Mouse (Mus musculus) intestine, embryonic 14.5 days (tissue): ENCODE data around the gene Zc3hav1. TPM values are rescaled to one million over a fixed set of nuclear protein-coding genes. Genes with fewer than 3 reads are reported as not detected.

Source experiments
- ATAC-seq: fragments of 200-750 bp; cut with Nextera tagmentation; replicated peaks from 2 replicates; pipeline ENCODE4 v1.8.0; 2017; ENCODE audit warnings: low read depth, moderate number of reproducible peaks, moderate TSS enrichment, moderate library complexity; ENCODE audit not compliant: low FRiP score, low TSS enrichment
- DNase-seq: peaks from one replicate; pipeline ENCODE4 v3.0.0-alpha.2; 2018; ENCODE audit warnings: low spot score
- H3K27ac ChIP-seq: fragments of 300-500 bp; sonication (generic); 2 replicates; pipeline ENCODE4 v1.5.1; 2014; ENCODE audit warnings: low read depth, mild to moderate bottlenecking, control low read depth
- H3K27me3 ChIP-seq: fragments of 300-500 bp; sonication (generic); replicated peaks from 2 replicates; pipeline ENCODE4 v1.6.1; 2014; ENCODE audit warnings: low read length, control low read depth; ENCODE audit not compliant: control insufficient read depth, insufficient read depth
- H3K36me3 ChIP-seq: fragments of 300-500 bp; sonication (generic); 2 replicates; pipeline ENCODE4 v1.6.1; 2014; ENCODE audit warnings: low read length, control low read depth; ENCODE audit not compliant: control insufficient read depth, insufficient read depth
- H3K4me1 ChIP-seq: fragments of 300-500 bp; sonication (generic); replicated peaks from 2 replicates; pipeline ENCODE4 v1.6.1; 2014; ENCODE audit warnings: low read length, control low read depth, mixed read lengths; ENCODE audit not compliant: control insufficient read depth, insufficient read depth
- H3K4me2 ChIP-seq: fragments of 300-500 bp; sonication (generic); 2 replicates; pipeline ENCODE4 v1.6.1; 2014; ENCODE audit warnings: low read length
- H3K4me3 ChIP-seq: fragments of 300-500 bp; sonication (generic); 2 replicates; pipeline ENCODE4 v1.5.1; 2014; ENCODE audit warnings: low read depth, low read length, control low read depth, mixed read lengths
- H3K9ac ChIP-seq: fragments of 300-500 bp; sonication (generic); 2 replicates; pipeline ENCODE4 v1.6.1; 2014; ENCODE audit warnings: mild to moderate bottlenecking, low read length
- H3K9me3 ChIP-seq: fragments of 300-500 bp; sonication (generic); 2 replicates; pipeline ENCODE4 v1.6.1; 2016; ENCODE audit warnings: low read length, control low read depth; ENCODE audit not compliant: control insufficient read depth
- WGBS: fragments of 180-500 bp; shearing (Covaris S2); extraction: QIAGEN DNeasy Blood & Tissue Kit; methylation state at CpG from one replicate; pipeline ENCODE4 v1.1.7; 2014; 5-methylcytosine and 5-hydroxymethylcytosine counted together
- polyA plus RNA-seq: library from polyadenylated mRNA; unstranded; fragments of >200 nt; fragmentation: Nextera tagmentation; extraction: Ambion mirVana; gene quantifications from 2 replicates; pipeline ENCODE4 v1.2.1, GENCODE M21; 2014

Gene Zc3hav1
- polyA plus RNA-seq = 9.2 and 10.2 TPM in 2 replicates

- H3K4me3 ChIP-seq = peak within 1 kb of the TSS; percentile 74
- H3K9me3 ChIP-seq = no peaks in the 10 kb centered on the region
- peaks cover 58% of the 10 kb centered on the region for H3K27me3 ChIP-seq
- peak; percentile 88 for ATAC-seq
- peak within 1 kb of the TSS; percentile 48 for H3K9ac ChIP-seq
- H3K4me2 ChIP-seq = peak within 1 kb of the TSS; percentile 68
- peak; percentile 89 for DNase-seq
- no peaks in the 10 kb centered on the region for H3K36me3 ChIP-seq
- 0 out of 2 replicates have a peak within 1 kb of the TSS, but pooled peaks have one; percentile 38 for H3K27ac ChIP-seq
- WGBS = 1% methylated on average over 87 of the region's 87 CpGs
- peaks cover 6% of the 10 kb centered on the region; the same call in 1 of the 2 replicates for H3K4me1 ChIP-seq
These were observed at the start of gene Zc3hav1 for GRCm38 (mm10) chr6:38353811-38354722. Gene Zc3hav1 (minus strand): TSS chr6:38354603.

GRCm38 (mm10) chr6:38389671-38390070, 35.3 kb upstream of the Zc3hav1 start:
- no peak for ATAC-seq
- H3K27me3 ChIP-seq = no peaks in the 10 kb centered on the region
- no peak overlapping the region for H3K9ac ChIP-seq
- no peak overlapping the region for H3K4me2 ChIP-seq
- no peaks in the 10 kb centered on the region for H3K4me1 ChIP-seq
- H3K9me3 ChIP-seq = no peaks in the 10 kb centered on the region
- no peak overlapping the region for H3K4me3 ChIP-seq
- H3K27ac ChIP-seq = no peak overlapping the region
- H3K36me3 ChIP-seq = peaks cover 12% of the 10 kb centered on the region; the same call in 1 of the 2 replicates
- WGBS = 85% methylated on average over 3 of the region's 3 CpGs
- no peak for DNase-seq

GRCm38 (mm10) chr6:38381129-38381771, 26.8 kb upstream of the Zc3hav1 start, which contains the start of gene Ttc26:
Gene Ttc26 (plus strand): TSS chr6:38381469.
- 0 out of 2 replicates have a peak, but pooled peaks cover 5% of the 10 kb centered on the region for H3K36me3 ChIP-seq
- under 1% methylated on average over 26 of the region's 26 CpGs for WGBS
- ATAC-seq (peak; percentile 93), DNase-seq (peak; percentile 96)
- peak within 1 kb of the TSS; percentile 52 for H3K9ac ChIP-seq
- H3K4me2 ChIP-seq = peak within 1 kb of the TSS; percentile 62
- H3K27me3 ChIP-seq = no peaks in the 10 kb centered on the region
- peaks cover 5% of the 10 kb centered on the region; the same call in 1 of the 2 replicates for H3K4me1 ChIP-seq
- no peak within 1 kb of the TSS for H3K27ac ChIP-seq
- no peaks in the 10 kb centered on the region for H3K9me3 ChIP-seq
- H3K4me3 ChIP-seq = peak within 1 kb of the TSS; percentile 59

- Histone ChIP-seq H3K36me3 (0 out of 2 replicates have a peak, but pooled peaks cover under 1% of the 10 kb centered on the region), H3K4me3 (peak overlapping the region; percentile 59), H3K9ac (peak overlapping the region; percentile 52), H3K4me2 (peak overlapping the region; percentile 62), H3K9me3 (no peaks in the 10 kb centered on the region), H3K27me3 (no peaks in the 10 kb centered on the region), H3K4me1 (peaks cover 5% of the 10 kb centered on the region; the same call in 1 of the 2 replicates), H3K27ac (no peak overlapping the region)
- ATAC-seq (no peak), DNase-seq (no peak)
- WGBS = 3% methylated on average over 4 of the region's 4 CpGs
These were observed 26.3 kb upstream of the Zc3hav1 start for GRCm38 (mm10) chr6:38380764-38381128.

- Histone ChIP-seq H3K27ac (no peak overlapping the region), H3K9ac (no peak overlapping the region)
These were observed 19.9 kb upstream of the Zc3hav1 start for GRCm38 (mm10) chr6:38374271-38374670.

GRCm38 (mm10) chr6:38369945-38370344, 15.5 kb upstream of the Zc3hav1 start:
- 87% methylated on average over 3 of the region's 3 CpGs for WGBS
- no peak for ATAC-seq

More at GRCm38 (mm10) chr6:38374271-38374670, 19.9 kb upstream of the Zc3hav1 start:
- no peaks in the 10 kb centered on the region for H3K4me1 ChIP-seq
- no peaks in the 10 kb centered on the region for H3K27me3 ChIP-seq
- DNase-seq (no peak), ATAC-seq (no peak)
- H3K36me3 ChIP-seq = no peaks in the 10 kb centered on the region
- WGBS = 62% methylated on average over 1 of the region's 1 CpGs
- H3K9me3 ChIP-seq = peaks cover 8% of the 10 kb centered on the region; the same call in 1 of the 2 replicates
- H3K4me3 ChIP-seq = no peak overlapping the region
- no peak overlapping the region for H3K4me2 ChIP-seq

GRCm38 (mm10) chr6:38364121-38364520, 9.7 kb upstream of the Zc3hav1 start:
- Histone ChIP-seq H3K9ac (no peak overlapping the region), H3K4me3 (no peak overlapping the region), H3K27ac (no peak overlapping the region), H3K36me3 (no peaks in the 10 kb centered on the region), H3K27me3 (no peaks in the 10 kb centered on the region), H3K9me3 (no peaks in the 10 kb centered on the region), H3K4me1 (no peaks in the 10 kb centered on the region), H3K4me2 (no peak overlapping the region)
- DNase-seq = no peak
- no peak for ATAC-seq

More at GRCm38 (mm10) chr6:38369945-38370344, 15.5 kb upstream of the Zc3hav1 start:
- no peaks in the 10 kb centered on the region for H3K27me3 ChIP-seq
- no peaks in the 10 kb centered on the region for H3K4me1 ChIP-seq
- peaks cover 8% of the 10 kb centered on the region; the same call in 1 of the 2 replicates for H3K9me3 ChIP-seq
- no peak overlapping the region for H3K27ac ChIP-seq
- H3K4me2 ChIP-seq = no peak overlapping the region
- DNase-seq = no peak
- H3K9ac ChIP-seq = no peak overlapping the region
- H3K4me3 ChIP-seq = no peak overlapping the region
- H3K36me3 ChIP-seq = no peaks in the 10 kb centered on the region

GRCm38 (mm10) chr6:38363370-38363769, 9.0 kb upstream of the Zc3hav1 start:
- ATAC-seq = no peak
- H3K9ac ChIP-seq = no peak overlapping the region
- no peak overlapping the region for H3K27ac ChIP-seq
- no peak for DNase-seq
- H3K4me2 ChIP-seq = no peak overlapping the region
- H3K4me1 ChIP-seq = no peaks in the 10 kb centered on the region
- no peaks in the 10 kb centered on the region for H3K27me3 ChIP-seq
- H3K9me3 ChIP-seq = no peaks in the 10 kb centered on the region
- 65% methylated on average over 4 of the region's 4 CpGs for WGBS
- H3K4me3 ChIP-seq = no peak overlapping the region
- H3K36me3 ChIP-seq = no peaks in the 10 kb centered on the region
